Mouse (Mus musculus): Measurements from ENCODE around the gene Ppp1r13l.

GRCm38 (mm10) chr7:19388699-19389413, 29.3 kb downstream of the Ppp1r13l start:
- TF ChIP-seq POLR2A (IDR thresholded peaks at IDR 0.05; ENCODE audit: borderline replicate concordance, low read depth, low read length), result no peak
- TF ChIP-seq CTCF (IDR thresholded peaks at IDR 0.05; ENCODE audit: low read depth, low read length), result no peak

Data from bone marrow macrophage, adult 2 months (primary cell).